Mouse (Mus musculus) C2C12 (cell line): ENCODE results near the gene Capn5.

ENCODE experiments used
- CTCF ChIP-seq: IDR thresholded peaks from one replicate; pipeline ENCODE4 v1.5.1; 2011; ENCODE audit not compliant: control insufficient read depth, insufficient read depth, insufficient read length
- MAX ChIP-seq: IDR thresholded peaks from one replicate; pipeline ENCODE4 v1.6.1; 2011; ENCODE audit warnings: mild to moderate bottlenecking, control low read depth
- MYOG ChIP-seq: IDR thresholded peaks from one replicate; pipeline ENCODE4 v1.6.1; 2011; ENCODE audit not compliant: control insufficient read depth, insufficient read length; ENCODE audit errors: extremely low read depth

DNA sequence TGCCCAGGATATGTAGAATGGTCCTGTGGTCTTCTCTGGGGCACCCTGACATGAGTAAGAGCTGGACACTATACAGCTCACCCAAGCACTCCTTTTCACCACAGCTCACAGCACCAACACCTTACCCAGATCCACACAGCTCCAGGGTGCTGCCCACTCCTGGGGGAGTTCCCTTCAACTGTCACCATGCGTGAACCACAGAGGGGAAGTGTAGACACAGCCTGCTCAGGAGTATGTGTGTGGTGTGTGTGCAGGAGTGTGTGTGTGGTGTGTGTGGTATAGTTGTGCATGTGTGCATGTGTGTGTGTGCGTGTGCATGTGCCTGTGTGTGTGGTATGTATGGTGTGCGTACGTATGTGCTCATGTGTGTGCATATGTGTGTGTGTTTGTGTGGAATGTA lies 82.2 kb downstream of the Capn5 start:
- TF ChIP-seq CTCF (no peak), MAX (no peak), MYOG (no peak)
